Mouse (Mus musculus) intestine, embryonic 14.5 days (tissue): ENCODE measurements at regions not wholly inside any gene's neighbourhood (a gene's known extent, or its start where the extent isn't known, plus 50 kb on each side); places are given as distances from the start of the nearest gene placed in this dataset.

ENCODE experiments used
- ATAC-seq: fragments of 200-750 bp; cut with Nextera tagmentation; replicated peaks from 2 replicates; pipeline ENCODE4 v1.8.0; 2017; ENCODE audit warnings: low read depth, moderate number of reproducible peaks, moderate TSS enrichment, moderate library complexity; ENCODE audit not compliant: low FRiP score, low TSS enrichment
- DNase-seq: peaks from one replicate; pipeline ENCODE4 v3.0.0-alpha.2; 2018; ENCODE audit warnings: low spot score
- H3K27ac ChIP-seq: fragments of 300-500 bp; sonication (generic); 2 replicates; pipeline ENCODE4 v1.5.1; 2014; ENCODE audit warnings: low read depth, mild to moderate bottlenecking, control low read depth
- H3K27me3 ChIP-seq: fragments of 300-500 bp; sonication (generic); replicated peaks from 2 replicates; pipeline ENCODE4 v1.6.1; 2014; ENCODE audit warnings: low read length, control low read depth; ENCODE audit not compliant: control insufficient read depth, insufficient read depth
- H3K36me3 ChIP-seq: fragments of 300-500 bp; sonication (generic); 2 replicates; pipeline ENCODE4 v1.6.1; 2014; ENCODE audit warnings: low read length, control low read depth; ENCODE audit not compliant: control insufficient read depth, insufficient read depth
- H3K4me1 ChIP-seq: fragments of 300-500 bp; sonication (generic); replicated peaks from 2 replicates; pipeline ENCODE4 v1.6.1; 2014; ENCODE audit warnings: low read length, control low read depth, mixed read lengths; ENCODE audit not compliant: control insufficient read depth, insufficient read depth
- H3K4me2 ChIP-seq: fragments of 300-500 bp; sonication (generic); 2 replicates; pipeline ENCODE4 v1.6.1; 2014; ENCODE audit warnings: low read length
- H3K4me3 ChIP-seq: fragments of 300-500 bp; sonication (generic); 2 replicates; pipeline ENCODE4 v1.5.1; 2014; ENCODE audit warnings: low read depth, low read length, control low read depth, mixed read lengths
- H3K9ac ChIP-seq: fragments of 300-500 bp; sonication (generic); 2 replicates; pipeline ENCODE4 v1.6.1; 2014; ENCODE audit warnings: mild to moderate bottlenecking, low read length
- H3K9me3 ChIP-seq: fragments of 300-500 bp; sonication (generic); 2 replicates; pipeline ENCODE4 v1.6.1; 2016; ENCODE audit warnings: low read length, control low read depth; ENCODE audit not compliant: control insufficient read depth
- WGBS: fragments of 180-500 bp; shearing (Covaris S2); extraction: QIAGEN DNeasy Blood & Tissue Kit; methylation state at CpG from one replicate; pipeline ENCODE4 v1.1.7; 2014; 5-methylcytosine and 5-hydroxymethylcytosine counted together

GRCm38 (mm10) chr6:37618990-37619389, 89.0 kb downstream of the Akr1d1 start:
- no peak overlapping the region for H3K4me3 ChIP-seq
- H3K27ac ChIP-seq = no peak overlapping the region
- DNase-seq = no peak
- WGBS = 73% methylated on average over 9 of the region's 9 CpGs
- no peaks in the 10 kb centered on the region for H3K27me3 ChIP-seq
- no peak for ATAC-seq
- H3K4me2 ChIP-seq = no peak overlapping the region
- no peaks in the 10 kb centered on the region for H3K9me3 ChIP-seq
- no peak overlapping the region for H3K9ac ChIP-seq
- peaks cover 6% of the 10 kb centered on the region; the same call in 1 of the 2 replicates for H3K4me1 ChIP-seq
- no peaks in the 10 kb centered on the region for H3K36me3 ChIP-seq

DNA sequence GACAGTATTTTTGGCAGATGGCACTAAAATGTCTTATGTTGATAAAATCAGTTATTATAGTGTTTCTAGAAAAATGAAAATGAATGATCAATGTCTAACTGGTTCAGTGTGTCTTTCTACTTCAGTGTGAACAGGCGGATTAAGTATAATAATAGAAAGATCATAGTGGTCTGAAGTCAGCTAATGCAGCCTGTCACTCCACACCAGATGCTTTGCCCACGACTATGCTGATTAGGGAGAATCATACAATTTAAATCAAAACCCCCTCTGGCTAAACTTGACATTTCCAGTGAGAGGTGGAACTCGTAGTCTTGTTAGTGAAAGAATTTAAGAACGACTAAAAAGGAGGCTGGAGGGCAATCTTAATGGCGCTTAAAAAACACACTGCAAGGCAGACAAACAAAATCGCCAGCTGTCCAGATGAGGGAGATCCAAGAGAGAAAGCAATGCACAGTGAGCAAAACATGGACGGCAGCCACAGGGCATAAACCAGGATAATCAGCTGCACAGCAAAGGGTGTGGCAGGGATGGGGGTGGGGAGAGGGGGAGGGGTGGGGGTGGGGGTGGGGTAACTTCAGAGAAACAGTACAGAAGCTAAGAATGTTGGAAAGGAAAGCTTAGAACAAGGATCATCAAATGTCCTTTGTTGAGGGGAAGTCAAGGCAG, 91.5 kb downstream of the Akr1d1 start:
- H3K4me3 ChIP-seq = no peak overlapping the region
- DNase-seq = peak; percentile 38
- H3K9me3 ChIP-seq = no peaks in the 10 kb centered on the region
- peaks cover 6% of the 10 kb centered on the region; the same call in 1 of the 2 replicates for H3K4me1 ChIP-seq
- WGBS = 52% methylated on average over 7 of the region's 7 CpGs
- H3K27me3 ChIP-seq = no peaks in the 10 kb centered on the region
- no peak overlapping the region for H3K27ac ChIP-seq
- H3K9ac ChIP-seq = no peak overlapping the region
- H3K36me3 ChIP-seq = no peaks in the 10 kb centered on the region
- H3K4me2 ChIP-seq = no peak overlapping the region
- no peak for ATAC-seq

DNA sequence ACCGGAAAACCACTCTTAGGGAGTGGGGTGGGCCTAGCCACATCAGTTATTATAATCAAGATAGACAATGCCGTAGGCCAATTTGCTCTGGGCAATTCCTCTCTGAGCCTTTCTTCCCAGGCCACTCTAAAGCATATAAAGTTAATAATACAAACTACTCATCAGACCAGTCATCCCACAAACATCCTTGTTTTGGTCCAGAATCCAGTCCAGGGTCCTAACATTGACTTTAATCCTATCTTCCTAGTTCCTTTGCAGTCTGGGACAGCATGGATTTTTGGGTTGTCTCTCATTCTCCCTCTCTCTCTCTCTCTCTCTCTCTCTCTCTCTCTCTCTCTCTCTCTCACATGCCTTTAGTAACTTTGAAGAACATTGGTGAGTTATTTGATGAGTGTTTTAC, 92.3 kb downstream of the Akr1d1 start:
- no peak overlapping the region for H3K4me2 ChIP-seq
- no peaks in the 10 kb centered on the region for H3K27me3 ChIP-seq
- H3K9me3 ChIP-seq = no peaks in the 10 kb centered on the region
- H3K4me1 ChIP-seq = peaks cover 4% of the 10 kb centered on the region; the same call in 1 of the 2 replicates
- 67% methylated on average over 2 of the region's 2 CpGs for WGBS
- H3K9ac ChIP-seq = no peak overlapping the region
- H3K36me3 ChIP-seq = no peaks in the 10 kb centered on the region
- ATAC-seq (no peak), DNase-seq (peak; percentile 32)
- H3K27ac ChIP-seq = no peak overlapping the region
- no peak overlapping the region for H3K4me3 ChIP-seq

- no peaks in the 10 kb centered on the region for H3K9me3 ChIP-seq
- no peaks in the 10 kb centered on the region for H3K4me1 ChIP-seq
- H3K4me2 ChIP-seq = no peak overlapping the region
- H3K27ac ChIP-seq = no peak overlapping the region
- H3K9ac ChIP-seq = no peak overlapping the region
- DNase-seq = no peak
- no peaks in the 10 kb centered on the region for H3K27me3 ChIP-seq
- H3K4me3 ChIP-seq = no peak overlapping the region
- no peaks in the 10 kb centered on the region for H3K36me3 ChIP-seq
- 68% methylated on average over 5 of the region's 5 CpGs for WGBS
- no peak for ATAC-seq
Measured at GRCm38 (mm10) chr6:37627206-37627605, 97.2 kb downstream of the Akr1d1 start.

GRCm38 (mm10) chr6:37633948-37634347, 104.0 kb downstream of the Akr1d1 start:
- no peaks in the 10 kb centered on the region for H3K9me3 ChIP-seq
- 84% methylated on average over 1 of the region's 1 CpGs for WGBS
- no peak overlapping the region for H3K27ac ChIP-seq
- no peak overlapping the region for H3K9ac ChIP-seq
- no peaks in the 10 kb centered on the region for H3K4me1 ChIP-seq
- DNase-seq (no peak), ATAC-seq (no peak)
- H3K4me2 ChIP-seq = no peak overlapping the region
- no peak overlapping the region for H3K4me3 ChIP-seq
- no peaks in the 10 kb centered on the region for H3K27me3 ChIP-seq
- no peaks in the 10 kb centered on the region for H3K36me3 ChIP-seq

DNA sequence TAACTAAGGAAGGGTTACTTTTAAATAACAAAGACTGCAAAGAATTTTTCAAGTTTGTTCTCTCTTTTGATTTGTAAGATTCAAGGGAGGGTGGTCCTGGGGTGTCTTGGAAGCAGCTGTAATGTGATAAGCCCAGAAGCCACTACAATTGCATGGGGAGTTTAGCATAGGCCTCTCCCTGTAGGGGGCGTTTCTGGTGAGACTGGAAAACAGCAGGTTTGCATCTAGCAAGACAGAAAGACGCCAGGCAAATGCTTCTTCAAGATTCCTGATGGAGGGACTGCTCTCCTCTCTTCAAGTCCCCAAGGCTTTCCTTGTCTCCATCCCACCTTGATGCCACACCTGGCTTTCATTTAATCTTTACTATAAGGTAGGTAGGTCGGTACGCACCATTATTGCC, 112.1 kb downstream of the Akr1d1 start:
- Histone ChIP-seq H3K36me3 (no peaks in the 10 kb centered on the region), H3K9ac (no peak overlapping the region), H3K9me3 (no peaks in the 10 kb centered on the region), H3K27ac (no peak overlapping the region), H3K4me2 (no peak overlapping the region), H3K4me1 (peaks cover 4% of the 10 kb centered on the region; the same call in 1 of the 2 replicates), H3K27me3 (no peaks in the 10 kb centered on the region), H3K4me3 (no peak overlapping the region)
- DNase-seq (no peak), ATAC-seq (no peak)
- 38% methylated on average over 4 of the region's 4 CpGs for WGBS

- DNase-seq = peak; percentile 65
- Histone ChIP-seq H3K4me3 (no peak overlapping the region), H3K4me1 (peaks cover 4% of the 10 kb centered on the region; the same call in 1 of the 2 replicates), H3K27me3 (no peaks in the 10 kb centered on the region), H3K4me2 (no peak overlapping the region), H3K36me3 (no peaks in the 10 kb centered on the region), H3K27ac (no peak overlapping the region), H3K9me3 (no peaks in the 10 kb centered on the region), H3K9ac (no peak overlapping the region)
- ATAC-seq = 0 out of 2 replicates have a peak, but pooled peaks have one; percentile 36
- WGBS = 42% methylated on average over 8 of the region's 8 CpGs
Measured at GRCm38 (mm10) chr6:37642701-37643121, 112.7 kb downstream of the Akr1d1 start.

DNA sequence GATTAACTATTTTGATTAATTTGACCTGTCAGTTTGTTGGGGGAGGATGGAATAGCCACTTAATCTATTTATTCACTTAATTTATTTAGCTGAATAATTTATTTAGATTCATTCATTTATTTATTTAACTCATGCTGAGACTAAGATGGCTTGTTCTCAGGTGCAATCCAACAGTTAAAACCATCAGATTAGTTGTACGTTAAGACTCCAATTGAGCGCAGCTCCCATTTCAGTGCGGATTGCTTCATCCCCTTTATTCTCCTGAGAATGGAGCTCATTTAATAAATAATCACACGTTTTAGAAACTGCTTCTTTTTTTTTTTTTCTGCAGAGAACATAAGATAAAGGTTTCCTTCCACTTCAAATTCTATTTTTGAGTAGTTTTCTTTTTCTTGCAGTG, 113.2 kb downstream of the Akr1d1 start:
- H3K4me1 ChIP-seq = peaks cover 4% of the 10 kb centered on the region; the same call in 1 of the 2 replicates
- H3K36me3 ChIP-seq = no peaks in the 10 kb centered on the region
- ATAC-seq (no peak), DNase-seq (no peak)
- 58% methylated on average over 4 of the region's 4 CpGs for WGBS
- H3K4me3 ChIP-seq = no peak overlapping the region
- no peaks in the 10 kb centered on the region for H3K27me3 ChIP-seq
- no peak overlapping the region for H3K4me2 ChIP-seq
- H3K27ac ChIP-seq = no peak overlapping the region
- no peaks in the 10 kb centered on the region for H3K9me3 ChIP-seq
- H3K9ac ChIP-seq = no peak overlapping the region

GRCm38 (mm10) chr6:37643718-37644117, 113.7 kb downstream of the Akr1d1 start:
- peaks cover 4% of the 10 kb centered on the region; the same call in 1 of the 2 replicates for H3K4me1 ChIP-seq
- no peak overlapping the region for H3K27ac ChIP-seq
- H3K27me3 ChIP-seq = no peaks in the 10 kb centered on the region
- DNase-seq (no peak), ATAC-seq (no peak)
- no peaks in the 10 kb centered on the region for H3K9me3 ChIP-seq
- no peak overlapping the region for H3K4me2 ChIP-seq
- no peaks in the 10 kb centered on the region for H3K36me3 ChIP-seq
- no peak overlapping the region for H3K4me3 ChIP-seq
- 51% methylated on average over 2 of the region's 2 CpGs for WGBS
- H3K9ac ChIP-seq = no peak overlapping the region
